Mouse (Mus musculus) adrenal gland, postnatal 14 days (tissue): ENCODE measurements around the gene Glul. TPM values are rescaled to one million over a fixed set of nuclear protein-coding genes. Genes with fewer than 3 reads are reported as not detected.

ENCODE experiments used
- microRNA-seq, 2 experiments: library from miRNA; unstranded; fragments of <30 nt; microRNA quantifications; one replicate each; pipeline ENCODE4 v1.2.0; 2021
- total RNA-seq: library from RNA; stranded (reverse); gene quantifications from 2 replicates; pipeline ENCODE4 v1.2.3, GENCODE M21; 2021

The Glul gene
- total RNA-seq, 1 experiment from 2014 or later = 950 TPM

Small RNA genes lying within 50 kb of the gene (microRNA-seq; reads per million reads assigned to microRNA genes)
- 17.5 to 23.2 reads per million in 2 experiments for gene Mir8114

Other genes with a start within 250 kb of the Glul start
- gene Rgs8, start 246.9 kb upstream of the Glul start, total RNA-seq = 0.07 and 0.41 TPM in 2 replicates
- gene Rgs16, start 159.6 kb upstream of the Glul start, total RNA-seq = 2.9 TPM in 2 replicates
- 10.0 and 13.1 TPM in 2 replicates for gene Rnasel, start 150.5 kb upstream of the Glul start, total RNA-seq
- gene Rgsl1, start 55.8 kb upstream of the Glul start, total RNA-seq = 0.30 TPM in 1 of 2 replicates, not detected in the other
- not detected in 2 replicates for gene Teddm1b, start 25.6 kb upstream of the Glul start, total RNA-seq
- not detected in 2 replicates for gene Teddm1a, start 8.2 kb upstream of the Glul start, total RNA-seq
- gene Teddm2, start 284 bp downstream of the Glul start, total RNA-seq = 0.26 and 0.53 TPM in 2 replicates